Mouse (Mus musculus): ENCODE measurements around the gene Pde3a. TPM values are rescaled to one million over a fixed set of nuclear protein-coding genes. Genes with fewer than 3 reads are reported as not detected.

The Pde3a gene
- total and polyA plus RNA-seq, 3 experiments, result 18.0 to 72.3 (median 64.6) TPM

GRCm38 (mm10) chr6:141282796-141283195, 33.7 kb downstream of the Pde3a start:
- 62% methylated on average over 7 of the region's 7 CpGs for WGBS
- H3K4me1 ChIP-seq (ENCODE audit: control insufficient read depth, insufficient read depth, low read length), result peaks cover under 1% of the 10 kb centered on the region
- no peak overlapping the region for H3K9ac ChIP-seq (ENCODE audit: low read depth, low read length)
- peaks cover 2% of the 10 kb centered on the region for H3K36me3 ChIP-seq (ENCODE audit: control insufficient read depth, insufficient read depth, low read length)
- H3K27me3 ChIP-seq (ENCODE audit: control insufficient read depth, insufficient read depth, low read length), result no peaks in the 10 kb centered on the region
- H3K79me2 ChIP-seq (replicated peaks; ENCODE audit: control insufficient read depth, insufficient read depth, low read length), result no peaks in the 10 kb centered on the region; the same call in none of the 2 replicates
- H3K4me3 ChIP-seq, result no peak overlapping the region
- no peak overlapping the region for H3K27ac ChIP-seq
- TF ChIP-seq EP300 (IDR thresholded peaks at IDR 0.05; ENCODE audit: insufficient read depth, low read depth, low read length) (no peak), POLR2A (IDR thresholded peaks at IDR 0.05; ENCODE audit: insufficient read depth, low read depth, low read length) (no peak), CTCF (IDR thresholded peaks at IDR 0.05) (no peak)
- intact Hi-C loops (cut with DNase I), result no loop called here
- no peak for DNase-seq

- no peak for DNase-seq
- intact Hi-C loops (cut with DNase I), result no loop called here
- peaks cover 5% of the 10 kb centered on the region for H3K36me3 ChIP-seq (ENCODE audit: control insufficient read depth, insufficient read depth, low read length)
- WGBS, result 88% methylated on average over 2 of the region's 2 CpGs
- H3K27me3 ChIP-seq (ENCODE audit: control insufficient read depth, insufficient read depth, low read length), result no peaks in the 10 kb centered on the region
- H3K9ac ChIP-seq (ENCODE audit: low read depth, low read length), result no peak overlapping the region
- no peak overlapping the region for H3K27ac ChIP-seq
- no peak overlapping the region for H3K4me3 ChIP-seq
- H3K4me1 ChIP-seq (ENCODE audit: control insufficient read depth, insufficient read depth, low read length), result peaks cover 3% of the 10 kb centered on the region
- no peaks in the 10 kb centered on the region for H3K79me2 ChIP-seq (replicated peaks; ENCODE audit: control insufficient read depth, insufficient read depth, low read length)
- TF ChIP-seq CTCF (IDR thresholded peaks at IDR 0.05), result no peak
- no peak for TF ChIP-seq POLR2A (IDR thresholded peaks at IDR 0.05; ENCODE audit: insufficient read depth, low read depth, low read length)
- no peak for TF ChIP-seq EP300 (IDR thresholded peaks at IDR 0.05; ENCODE audit: insufficient read depth, low read depth, low read length)
These were observed 42.1 kb downstream of the Pde3a start for GRCm38 (mm10) chr6:141291195-141291594.

GRCm38 (mm10) chr6:141292826-141293459, 43.9 kb downstream of the Pde3a start:
- Histone ChIP-seq H3K79me2 (replicated peaks; ENCODE audit: control insufficient read depth, insufficient read depth, low read length) (no peaks in the 10 kb centered on the region), H3K27me3 (ENCODE audit: control insufficient read depth, insufficient read depth, low read length) (no peaks in the 10 kb centered on the region), H3K4me1 (ENCODE audit: control insufficient read depth, insufficient read depth, low read length) (peaks cover 2% of the 10 kb centered on the region), H3K36me3 (ENCODE audit: control insufficient read depth, insufficient read depth, low read length) (peaks cover 5% of the 10 kb centered on the region), H3K27ac (no peak overlapping the region), H3K4me3 (no peak overlapping the region), H3K9ac (ENCODE audit: low read depth, low read length) (no peak overlapping the region)
- TF ChIP-seq POLR2A (IDR thresholded peaks at IDR 0.05; ENCODE audit: insufficient read depth, low read depth, low read length) (no peak), EP300 (IDR thresholded peaks at IDR 0.05; ENCODE audit: insufficient read depth, low read depth, low read length) (no peak), CTCF (IDR thresholded peaks at IDR 0.05) (no peak)
- no peak for DNase-seq
- WGBS, result 91% methylated on average over 10 of the region's 10 CpGs
- intact Hi-C loops (cut with DNase I), result no loop called here

GRCm38 (mm10) chr6:141293460-141293853, 44.4 kb downstream of the Pde3a start:
- intact Hi-C loops (cut with DNase I), result no loop called here
- no peak for DNase-seq
- Histone ChIP-seq H3K27me3 (ENCODE audit: control insufficient read depth, insufficient read depth, low read length) (no peaks in the 10 kb centered on the region), H3K36me3 (ENCODE audit: control insufficient read depth, insufficient read depth, low read length) (peaks cover 5% of the 10 kb centered on the region), H3K4me3 (no peak overlapping the region), H3K9ac (ENCODE audit: low read depth, low read length) (no peak overlapping the region), H3K79me2 (replicated peaks; ENCODE audit: control insufficient read depth, insufficient read depth, low read length) (no peaks in the 10 kb centered on the region), H3K4me1 (ENCODE audit: control insufficient read depth, insufficient read depth, low read length) (peaks cover 2% of the 10 kb centered on the region), H3K27ac (no peak overlapping the region)
- WGBS, result 44% methylated on average over 2 of the region's 2 CpGs
- no peak for TF ChIP-seq CTCF (IDR thresholded peaks at IDR 0.05)
- no peak for TF ChIP-seq EP300 (IDR thresholded peaks at IDR 0.05; ENCODE audit: insufficient read depth, low read depth, low read length)
- TF ChIP-seq POLR2A (IDR thresholded peaks at IDR 0.05; ENCODE audit: insufficient read depth, low read depth, low read length), result no peak

- intact Hi-C loops (cut with DNase I), result no loop called here
- TF ChIP-seq EP300 (IDR thresholded peaks at IDR 0.05; ENCODE audit: insufficient read depth, low read depth, low read length) (no peak), POLR2A (IDR thresholded peaks at IDR 0.05; ENCODE audit: insufficient read depth, low read depth, low read length) (no peak), CTCF (IDR thresholded peaks at IDR 0.05) (no peak)
- no peaks in the 10 kb centered on the region for H3K79me2 ChIP-seq (replicated peaks; ENCODE audit: control insufficient read depth, insufficient read depth, low read length)
- H3K9ac ChIP-seq (ENCODE audit: low read depth, low read length), result no peak overlapping the region
- H3K27ac ChIP-seq, result no peak overlapping the region
- H3K4me1 ChIP-seq (ENCODE audit: control insufficient read depth, insufficient read depth, low read length), result no peaks in the 10 kb centered on the region; the same call in 1 of the 2 replicates
- 47% methylated on average over 3 of the region's 3 CpGs for WGBS
- H3K4me3 ChIP-seq, result no peak overlapping the region
- H3K27me3 ChIP-seq (ENCODE audit: control insufficient read depth, insufficient read depth, low read length), result no peaks in the 10 kb centered on the region
- peaks cover 5% of the 10 kb centered on the region for H3K36me3 ChIP-seq (ENCODE audit: control insufficient read depth, insufficient read depth, low read length)
- no peak for DNase-seq
These were observed 46.2 kb downstream of the Pde3a start for GRCm38 (mm10) chr6:141295264-141295663.
